Mouse (Mus musculus): ENCODE measurements around the gene Cherp.

GRCm38 (mm10) chr8:72453904-72454303 is 21.1 kb downstream of the Cherp start:
- TF ChIP-seq POLR2A (IDR thresholded peaks at IDR 0.05; ENCODE audit: extremely low read depth, insufficient read depth, low read length) (no peak), CTCF (IDR thresholded peaks at IDR 0.05; ENCODE audit: low read depth, low read length) (no peak)

Measured in liver, adult 2 months (tissue).